Mouse (Mus musculus): ENCODE measurements at regions not wholly inside any gene's neighbourhood (a gene's known extent, or its start where the extent isn't known, plus 50 kb on each side); places are given as distances from the start of the nearest gene placed in this dataset.

DNA sequence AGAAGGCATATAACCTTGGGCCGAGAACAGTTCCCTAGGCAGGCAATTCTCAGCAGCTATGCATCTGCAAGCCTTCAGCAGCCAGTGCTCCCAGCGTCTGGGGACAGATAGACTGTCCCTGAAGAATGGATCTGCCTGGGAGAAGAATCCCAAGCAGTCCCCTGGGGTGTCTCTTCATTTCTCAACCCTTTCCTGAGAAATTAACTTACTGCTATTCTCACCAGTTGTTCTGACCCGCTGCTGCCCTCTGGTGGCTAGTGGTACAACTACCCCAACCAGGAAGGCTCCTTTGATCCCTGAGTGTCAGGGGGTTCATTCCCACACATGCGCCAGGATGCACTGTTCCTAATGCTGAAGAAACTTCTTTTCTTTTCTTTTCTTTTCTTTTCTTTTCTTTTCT lies 323.7 kb downstream of the Gm45692 start:
- peak; percentile 78 for DNase-seq (ENCODE audit: low read depth, low spot score)

DNA sequence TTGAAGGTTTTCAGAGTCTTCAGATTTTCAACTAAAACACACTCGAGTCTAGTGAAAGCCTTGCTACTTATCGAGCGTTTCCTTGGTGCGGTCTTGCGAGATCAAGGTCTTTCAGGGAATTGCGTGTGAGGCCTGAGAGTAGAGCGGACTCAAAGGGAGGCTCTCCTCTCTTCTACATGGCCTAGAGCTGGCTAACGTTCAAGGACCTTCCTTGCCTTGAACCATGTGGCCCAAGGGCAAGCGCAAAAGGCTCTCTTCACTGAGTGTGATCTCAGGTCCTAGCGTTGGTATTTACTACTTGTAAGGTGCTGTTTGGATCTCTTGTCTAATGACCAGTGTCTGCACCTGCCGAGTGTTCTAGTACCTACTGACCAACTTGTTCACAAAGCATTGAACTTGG lies 324.4 kb downstream of the Gm45692 start:
- DNase-seq (ENCODE audit: low read depth, low spot score) = no peak

DNA sequence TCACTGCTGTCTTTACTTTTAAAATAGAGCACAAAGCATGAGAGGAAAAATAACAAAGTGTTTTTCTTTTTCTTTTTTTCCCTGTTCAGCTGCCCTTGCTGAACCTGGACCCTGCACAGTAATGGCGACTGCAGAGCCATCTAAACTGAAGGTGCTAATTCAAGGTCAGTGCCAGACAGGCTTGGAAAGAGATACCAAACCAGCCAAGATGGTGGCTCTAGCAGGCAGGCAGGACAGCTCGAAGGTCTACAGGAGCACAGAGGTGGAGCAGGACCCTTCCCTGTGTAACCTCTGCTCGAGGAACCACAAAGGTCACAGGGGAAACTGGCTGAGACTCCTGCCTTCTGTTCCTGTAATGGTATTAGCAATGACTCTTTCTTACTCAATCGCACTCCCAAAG lies 326.7 kb downstream of the Gm45692 start:
- DNase-seq (ENCODE audit: low read depth, low spot score) = no peak

DNA sequence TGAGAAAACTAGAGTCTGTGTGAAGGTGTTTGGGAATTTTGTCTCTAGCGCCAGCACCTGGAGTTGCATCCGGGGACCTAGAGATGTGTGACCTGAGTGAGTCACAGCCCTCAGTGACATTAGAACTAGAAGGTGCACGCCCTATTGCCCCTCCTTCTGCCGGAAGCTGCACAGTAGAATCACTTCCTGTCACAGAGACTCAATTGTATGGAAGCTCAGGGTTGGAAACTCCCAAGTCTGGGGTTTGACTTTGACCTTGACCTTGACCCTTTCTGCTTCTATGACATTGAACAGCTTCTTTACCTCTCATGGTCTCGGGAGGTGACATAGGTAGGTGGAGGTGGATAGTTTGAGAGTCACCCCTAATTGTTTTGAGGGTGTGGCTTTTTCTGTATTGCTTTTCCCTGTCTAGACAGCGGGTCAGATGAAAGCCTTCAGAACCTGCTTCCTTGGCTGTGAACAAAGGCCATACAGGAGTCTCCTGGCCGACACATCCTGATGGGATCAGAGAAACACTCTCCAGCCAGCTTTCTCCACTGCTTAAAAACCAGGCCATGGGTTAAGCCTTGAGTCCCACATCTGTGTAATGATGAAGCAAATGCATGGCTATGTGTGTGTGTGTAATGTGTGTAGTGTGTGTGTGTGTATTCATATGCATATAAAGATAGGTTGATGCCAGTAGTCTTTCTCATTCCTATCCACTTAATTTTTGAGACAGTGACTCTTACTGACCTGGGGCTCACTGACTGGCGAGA lies 328.7 kb downstream of the Gm45692 start:
- DNase-seq (ENCODE audit: low read depth, low spot score) = no peak

DNA sequence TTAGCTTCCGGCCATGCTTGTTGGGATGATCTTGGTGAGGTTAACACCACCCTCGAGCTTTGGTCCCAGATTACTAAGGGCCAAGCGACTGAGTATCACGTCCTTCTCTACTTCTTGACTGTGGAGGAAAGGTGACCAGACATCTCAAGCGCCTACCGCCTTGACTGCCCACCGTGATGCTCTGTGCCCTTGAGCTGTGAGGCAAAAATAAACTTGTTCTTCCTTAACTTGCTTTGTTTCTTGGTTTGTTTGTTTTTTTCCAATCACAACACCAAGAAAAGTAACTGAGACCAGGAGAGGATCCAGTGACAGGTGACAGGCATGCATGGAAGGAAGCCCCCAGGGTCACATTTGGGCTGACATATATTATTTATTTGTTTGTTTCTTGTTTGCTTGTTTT lies 330.0 kb downstream of the Gm45692 start:
- no peak for DNase-seq (ENCODE audit: low read depth, low spot score)

DNA sequence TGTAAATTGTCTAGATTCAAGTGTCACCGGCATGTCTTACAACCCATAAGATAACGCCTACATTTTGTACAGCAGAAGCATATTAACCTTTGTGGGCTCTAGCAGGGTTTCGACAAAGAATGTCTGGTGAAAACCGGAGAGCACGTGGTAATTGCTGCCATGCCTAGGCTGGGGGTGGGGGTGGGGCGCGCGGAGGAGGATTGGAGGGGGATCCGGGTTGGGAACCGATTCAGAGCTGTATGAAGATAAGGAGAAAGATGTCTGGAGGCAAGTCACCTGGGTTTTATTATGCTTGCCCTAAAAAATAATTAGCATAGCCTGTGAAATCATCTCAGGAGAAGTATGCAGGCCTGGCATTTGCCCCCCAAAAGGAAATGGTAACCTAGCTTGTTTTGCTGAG lies 331.2 kb downstream of the Gm45692 start:
- DNase-seq (ENCODE audit: low read depth, low spot score) = peak; percentile 8

DNA sequence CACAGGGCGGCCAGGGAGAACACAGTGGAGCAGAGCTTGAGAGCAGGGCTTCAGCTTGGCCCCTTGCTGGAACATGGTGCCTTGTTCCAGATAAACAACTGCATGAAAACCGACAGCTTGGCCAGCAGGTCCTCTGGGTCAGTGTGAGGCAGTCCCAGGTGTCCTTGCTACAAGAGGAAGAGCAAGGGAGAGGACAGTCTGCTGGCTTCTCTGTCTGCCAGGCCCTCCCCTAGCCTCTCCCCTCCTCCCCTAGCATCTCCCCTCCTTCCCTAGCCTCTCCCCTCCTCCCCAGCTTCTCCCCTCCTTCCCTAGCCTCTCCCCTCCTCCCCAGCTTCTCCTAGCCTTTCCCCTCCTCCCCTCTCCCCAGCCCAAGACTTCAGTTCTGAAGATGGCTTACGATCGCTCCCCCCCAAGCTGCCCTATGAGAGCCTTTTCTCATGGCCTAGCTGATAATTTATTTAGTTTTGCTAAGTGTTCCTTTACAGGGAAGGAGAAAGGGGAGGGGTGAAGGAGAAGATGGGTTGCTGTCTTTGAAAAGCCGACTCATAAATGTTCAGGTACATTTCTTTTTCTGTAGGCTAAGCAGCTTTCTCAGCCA lies 333.7 kb downstream of the Gm45692 start:
- DNase-seq (ENCODE audit: low read depth, low spot score) = no peak

DNA sequence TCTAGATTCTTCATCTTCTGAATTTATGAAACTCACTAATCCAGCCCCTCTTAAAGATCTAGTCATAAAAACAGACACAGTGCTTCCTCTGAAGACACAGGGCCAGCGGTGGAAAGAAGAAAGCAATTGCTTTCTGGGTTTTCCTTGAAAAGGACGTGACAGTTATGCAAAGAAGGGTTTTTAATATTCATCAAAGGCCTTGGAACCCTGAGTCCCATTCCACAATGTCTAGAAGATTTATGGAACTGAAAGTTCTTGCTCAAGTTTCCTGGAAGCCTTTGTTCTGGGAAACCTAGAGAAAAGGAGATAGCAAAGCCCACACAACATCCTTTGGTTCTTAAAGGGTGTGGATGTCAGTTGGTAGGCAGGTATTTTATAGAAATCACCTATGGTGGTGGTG lies 346.0 kb downstream of the Gm45692 start:
- no peak for DNase-seq (ENCODE audit: low read depth, low spot score)

DNA sequence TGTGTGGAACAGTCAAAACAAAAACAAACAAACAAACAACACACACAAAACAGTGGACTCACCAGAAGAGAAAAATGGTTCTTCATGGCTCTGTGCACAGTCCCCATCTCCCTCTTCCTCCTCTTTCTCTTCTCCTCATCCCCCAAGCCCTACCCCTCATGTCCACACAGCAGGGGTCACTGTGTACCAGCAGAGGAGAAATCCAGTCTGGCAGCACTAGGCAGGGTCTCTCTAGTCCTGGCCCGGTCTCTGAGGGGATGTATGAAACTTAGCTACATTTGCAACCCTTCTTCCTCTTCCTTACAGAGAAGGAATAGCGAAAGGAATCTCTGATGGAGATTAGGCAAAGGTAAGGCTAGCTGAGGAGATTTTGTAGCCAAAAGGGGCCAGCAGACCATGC lies 349.1 kb downstream of the Gm45692 start:
- no peak for DNase-seq (ENCODE audit: low read depth, low spot score)

DNA sequence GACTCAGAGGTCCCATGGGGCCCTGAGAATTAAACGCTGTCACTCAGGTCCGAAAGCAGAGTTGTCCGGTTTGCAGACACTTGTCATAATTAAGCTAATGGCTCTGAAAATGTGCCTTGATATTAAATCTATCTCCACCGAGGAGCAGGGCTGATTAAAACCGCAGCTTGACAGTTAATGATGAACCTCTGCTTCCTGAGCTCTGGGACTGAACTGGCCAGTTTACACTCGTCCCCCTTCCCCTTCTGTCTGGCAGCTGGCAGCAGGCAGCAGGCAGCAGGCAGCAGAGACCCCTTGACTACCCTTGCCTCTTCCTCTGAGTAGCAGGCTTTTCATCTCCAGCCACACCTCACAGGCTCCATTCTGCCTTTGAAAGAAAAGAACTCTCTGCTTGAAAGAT lies 350.4 kb downstream of the Gm45692 start:
- no peak for DNase-seq (ENCODE audit: low read depth, low spot score)

DNA sequence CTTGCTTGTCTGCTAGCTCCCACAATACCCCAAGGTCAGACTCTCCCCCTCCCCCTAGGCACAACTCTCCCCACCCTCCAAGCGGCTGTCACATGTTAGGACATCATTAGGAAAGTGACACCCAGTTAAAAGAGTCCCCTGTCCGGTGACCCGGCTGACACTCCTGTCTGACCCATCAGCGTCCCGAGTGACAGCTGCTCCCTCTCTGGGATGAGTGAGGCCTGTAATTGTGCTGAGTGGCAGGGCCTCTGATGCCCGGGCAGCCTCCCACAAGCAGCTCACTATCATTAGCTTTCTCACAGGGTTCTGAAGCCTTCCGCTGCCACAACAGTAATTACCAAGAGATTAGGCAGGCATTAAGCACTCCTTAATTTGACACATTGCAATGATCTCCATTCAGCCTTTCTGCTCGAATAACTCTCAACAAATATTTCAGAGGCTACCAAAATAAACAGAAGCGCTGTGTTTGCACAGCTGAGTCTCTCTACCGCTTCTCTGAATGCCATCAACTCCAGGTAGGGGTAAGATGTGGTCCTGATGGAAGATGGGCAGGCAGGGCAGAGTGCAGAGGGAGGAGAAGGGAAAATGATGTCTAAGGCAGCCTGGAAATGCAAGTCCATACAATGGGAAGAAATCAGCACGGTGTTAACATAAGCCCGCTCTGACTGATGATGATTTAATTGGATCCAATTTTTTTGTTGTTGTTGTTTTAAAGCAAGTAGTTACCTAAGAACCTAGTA lies 352.6 kb downstream of the Gm45692 start:
- peak; percentile 50 for DNase-seq (ENCODE audit: low read depth, low spot score)

DNA sequence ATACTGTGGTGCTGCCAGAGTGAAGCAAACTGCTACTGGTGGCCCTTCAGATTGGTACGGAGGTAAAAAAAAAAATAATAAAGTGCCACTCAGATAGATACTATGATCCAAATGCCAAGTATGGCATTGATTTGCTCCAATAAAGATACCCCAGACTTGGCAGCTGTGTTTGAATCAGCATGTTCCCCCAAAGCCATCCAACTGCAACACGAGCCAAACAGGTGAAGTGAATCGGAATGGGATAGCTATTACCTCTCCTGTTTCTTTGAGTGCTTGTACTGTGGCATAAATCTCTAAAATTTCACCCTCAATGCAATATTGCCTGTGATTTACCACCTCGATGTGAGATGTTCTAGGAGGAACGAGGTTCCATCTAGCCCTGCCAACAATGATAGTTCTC lies 365.4 kb downstream of the Gm45692 start:
- no peak for DNase-seq (ENCODE audit: low read depth, low spot score)

DNA sequence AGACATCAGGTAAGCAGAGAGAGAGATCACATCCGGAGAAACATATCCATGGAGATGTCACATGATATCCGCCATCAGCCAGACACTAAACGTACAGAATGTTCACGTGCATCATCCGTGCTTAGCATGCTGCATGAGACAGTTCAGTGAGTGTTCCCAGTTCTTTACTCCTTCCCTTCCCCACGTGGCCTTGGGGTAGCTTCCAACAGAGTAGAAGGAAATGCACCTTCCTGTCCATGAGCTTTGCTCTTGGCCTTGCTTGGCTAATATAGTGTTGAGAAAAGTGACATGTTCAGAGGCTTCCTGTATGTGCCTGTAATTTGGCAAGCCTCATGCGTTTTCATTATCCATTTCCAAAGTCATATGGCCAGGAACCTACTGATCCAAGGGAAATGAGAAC lies 368.5 kb downstream of the Gm45692 start:
- no peak for DNase-seq (ENCODE audit: low read depth, low spot score)

DNA sequence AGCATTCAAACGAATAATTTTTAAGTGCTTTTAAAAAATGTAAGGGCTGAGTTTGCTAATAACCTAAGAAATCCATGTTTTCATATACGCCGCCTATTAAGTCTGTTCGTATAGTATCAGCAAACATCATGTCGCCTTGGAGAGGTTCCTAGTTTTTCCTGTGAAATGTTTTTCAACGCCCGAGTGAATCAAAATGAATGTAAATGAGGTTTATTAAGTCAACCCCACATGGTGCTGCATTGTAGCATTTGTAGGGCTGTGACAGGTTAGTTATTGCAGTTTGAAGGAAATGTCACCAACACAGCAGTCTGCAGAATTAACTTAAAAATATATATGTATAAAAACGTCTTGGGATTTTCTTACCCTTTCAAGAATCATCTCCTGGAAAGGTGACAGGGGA lies 369.3 kb downstream of the Gm45692 start:
- DNase-seq (ENCODE audit: low read depth, low spot score) = no peak

DNA sequence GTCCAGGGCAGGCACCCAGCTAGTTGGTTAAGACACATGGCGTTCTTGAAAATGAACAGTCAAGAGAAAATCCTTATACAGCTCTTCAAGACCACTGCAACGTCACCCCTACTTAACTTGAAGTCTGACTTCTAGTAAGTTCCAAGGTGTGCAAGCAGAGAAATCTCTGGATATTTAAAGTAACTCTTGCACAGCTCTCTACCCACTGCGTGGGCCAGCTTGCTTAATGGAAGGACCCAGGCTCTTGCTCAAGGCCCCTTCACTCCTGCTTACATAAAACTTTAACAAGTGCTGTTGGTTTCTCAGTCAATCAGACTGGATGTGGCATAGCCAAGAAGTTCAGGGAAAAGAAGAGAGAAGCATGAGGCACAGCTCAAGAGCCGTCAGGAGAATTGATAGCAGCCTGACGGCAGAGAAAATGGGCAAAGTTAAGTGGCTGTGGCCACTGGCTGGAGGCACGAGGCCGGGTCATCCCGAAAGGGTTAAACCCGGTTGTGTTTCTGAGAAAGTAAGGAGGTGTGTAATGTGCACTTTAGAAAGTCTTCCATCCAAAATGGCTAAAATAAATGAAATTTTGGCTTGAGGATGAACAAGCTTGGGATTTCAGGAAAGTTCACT lies 382.0 kb downstream of the Gm45692 start:
- DNase-seq (ENCODE audit: low read depth, low spot score) = no peak

DNA sequence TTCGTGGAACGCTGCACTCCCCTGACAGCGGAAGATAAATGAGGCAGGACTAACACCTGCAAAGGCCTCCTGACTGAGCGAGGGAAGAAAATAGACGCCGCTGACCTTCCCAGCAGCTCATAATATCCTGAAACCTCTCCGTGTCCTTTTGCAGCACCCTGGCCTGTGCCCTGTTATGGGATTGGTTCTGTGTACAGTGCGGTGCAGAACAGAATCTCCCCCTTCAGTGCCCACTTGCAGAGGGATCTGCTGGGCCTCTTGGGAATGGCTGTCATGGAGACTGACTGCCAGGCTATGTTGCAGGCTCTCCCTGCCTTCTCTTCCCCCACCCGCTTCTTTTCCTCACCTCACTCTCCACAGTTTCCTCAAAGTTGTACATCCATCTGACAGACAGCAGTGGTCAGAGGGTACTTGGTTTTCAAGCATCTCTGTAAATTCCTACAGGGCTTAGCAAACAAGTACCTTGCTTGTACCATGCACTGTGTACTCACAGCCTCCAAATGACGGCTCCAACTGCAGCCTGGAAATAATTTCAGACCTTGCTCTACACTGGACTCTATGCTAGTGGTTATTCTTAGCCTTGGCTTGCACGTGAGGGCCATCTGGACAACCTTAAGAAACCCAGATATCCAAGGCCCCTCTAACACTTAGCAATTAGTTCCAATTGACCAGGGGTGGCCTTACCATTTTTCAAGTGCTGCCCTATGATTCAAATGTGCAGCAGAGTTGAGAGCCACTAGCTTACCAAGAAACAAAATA lies 382.7 kb downstream of the Gm45692 start:
- no peak for DNase-seq (ENCODE audit: low read depth, low spot score)

DNA sequence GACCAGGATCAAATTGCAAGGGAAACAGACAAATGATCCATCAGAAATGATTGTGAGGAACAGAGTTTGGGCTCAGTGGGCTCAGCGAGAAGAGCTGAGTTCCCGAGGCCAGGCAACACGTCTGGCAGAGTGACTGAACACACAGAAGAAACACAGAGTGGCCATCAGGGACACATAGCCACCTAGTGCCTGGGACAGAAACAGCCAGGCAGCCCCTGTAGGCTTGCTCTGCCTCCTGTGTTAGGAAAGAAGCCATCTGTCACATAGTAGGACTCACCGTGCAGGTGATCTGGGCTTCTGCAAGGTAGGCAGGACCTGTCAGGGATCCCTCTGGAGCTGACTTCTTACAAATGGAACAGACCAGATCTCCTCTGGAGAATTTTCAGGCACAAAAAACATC lies 383.4 kb downstream of the Gm45692 start:
- DNase-seq (ENCODE audit: low read depth, low spot score) = no peak

DNA sequence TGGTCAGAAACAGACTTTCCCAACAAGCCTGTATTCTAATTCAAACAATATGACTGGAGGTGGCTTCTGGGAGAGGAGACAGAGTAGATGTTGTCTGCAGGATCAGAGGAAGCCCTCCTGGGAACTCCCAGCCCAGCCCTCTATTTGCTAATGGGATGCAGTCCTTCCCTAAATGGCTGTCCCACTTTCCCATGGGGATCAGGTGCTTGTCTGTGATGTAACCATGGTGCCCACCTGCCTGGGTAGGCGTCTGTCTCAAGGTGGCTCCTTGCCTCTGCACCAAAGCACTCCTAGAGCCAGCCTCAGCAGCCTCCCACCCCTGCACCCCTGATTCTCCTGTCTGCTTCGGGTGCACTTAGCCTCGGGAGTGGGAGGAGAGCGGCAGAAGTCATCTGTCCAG lies 384.6 kb downstream of the Gm45692 start:
- peak; percentile 23 for DNase-seq (ENCODE audit: low read depth, low spot score)

DNA sequence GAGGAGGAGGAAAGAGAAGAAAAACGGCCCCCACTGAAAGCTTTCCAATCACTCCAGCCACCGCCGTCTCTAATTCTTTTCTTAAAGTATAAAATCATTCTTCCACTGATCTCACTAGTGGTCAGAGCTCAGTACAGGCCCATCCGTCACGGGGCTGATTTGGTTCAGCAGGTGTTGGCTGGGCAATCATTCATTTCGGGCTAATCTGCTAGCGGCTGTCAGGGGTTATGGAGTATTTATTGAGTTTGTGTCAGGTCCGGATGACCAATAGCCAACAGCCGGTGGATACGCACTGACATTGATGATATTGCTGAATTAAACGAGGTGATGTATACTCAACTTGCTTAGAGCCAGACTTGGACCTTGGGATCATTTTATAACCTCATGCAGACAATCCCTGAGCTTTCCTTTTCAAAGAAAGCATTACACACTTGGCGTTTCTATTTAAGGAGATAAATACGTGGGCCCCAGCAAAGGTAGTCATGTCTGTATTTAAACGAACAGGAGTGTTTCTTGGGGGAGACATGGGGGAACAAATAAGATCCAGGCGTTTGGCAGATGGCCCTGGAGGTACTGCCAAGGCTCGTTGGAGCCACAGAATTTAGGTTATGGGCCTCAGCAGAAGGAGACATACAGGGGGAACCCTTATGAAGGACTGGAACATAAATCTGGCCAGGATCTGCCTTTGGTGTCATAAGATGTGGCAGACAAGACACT lies 385.1 kb downstream of the Gm45692 start:
- DNase-seq (ENCODE audit: low read depth, low spot score) = no peak

DNA sequence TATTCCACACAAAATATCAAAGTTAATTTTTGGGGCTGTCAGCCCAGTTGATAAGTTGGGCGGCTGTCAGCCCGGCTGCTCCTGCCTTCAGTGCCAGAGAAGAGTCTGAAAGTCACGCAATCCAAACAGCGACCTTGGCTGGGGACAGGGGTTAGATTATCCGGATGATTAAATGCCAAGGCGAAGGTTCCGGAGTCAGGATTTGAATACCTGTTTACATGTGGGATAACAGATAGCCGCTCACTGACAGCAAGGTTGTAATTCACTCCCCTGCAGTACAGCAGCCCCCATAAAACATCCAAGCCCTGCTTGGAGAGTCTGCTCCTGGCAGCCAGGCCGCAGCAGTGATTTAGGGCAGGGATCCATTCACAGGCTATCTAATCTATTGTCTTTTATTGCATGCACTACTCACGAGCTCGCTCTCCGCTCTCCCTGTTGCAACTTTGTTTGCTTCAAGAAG lies 388.3 kb downstream of the Gm45692 start:
- DNase-seq (ENCODE audit: low read depth, low spot score) = no peak

DNA sequence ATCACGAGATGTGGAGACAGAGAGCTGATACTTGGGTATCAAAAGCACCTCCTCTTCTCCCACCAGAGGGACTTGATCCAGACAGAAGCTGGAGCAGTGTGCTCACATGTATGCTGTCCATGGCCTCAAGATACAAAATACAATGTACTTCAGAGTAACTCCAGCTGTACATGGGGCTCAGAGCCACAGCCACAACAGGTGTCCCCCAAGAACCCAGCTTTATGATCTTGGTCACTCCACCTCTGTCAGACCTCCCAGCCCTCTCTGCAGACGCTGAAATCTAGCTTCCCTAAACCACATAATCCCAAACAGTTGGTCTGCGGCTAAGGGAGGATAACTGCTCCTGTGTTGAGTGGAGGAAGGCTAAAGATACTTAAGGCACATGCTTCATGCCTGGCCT lies 389.9 kb downstream of the Gm45692 start:
- DNase-seq (ENCODE audit: low read depth, low spot score) = no peak

All from brain, adult 2 months (tissue).